Mouse (Mus musculus) colon, adult 2 months (tissue): ENCODE measurements around the gene Nptx1. TPM values are rescaled to one million over a fixed set of nuclear protein-coding genes. Genes with fewer than 3 reads are reported as not detected.

Experiments used
- polyA plus RNA-seq: library from polyadenylated mRNA; depleted of rRNA; stranded (reverse); fragments of >200 nt; gene quantifications from 2 replicates; pipeline ENCODE4 v1.2.3, GENCODE M21; 2012; rRNA removed

Nptx1 gene
- 0.72 and 0.92 TPM in 2 replicates for polyA plus RNA-seq

DNA sequence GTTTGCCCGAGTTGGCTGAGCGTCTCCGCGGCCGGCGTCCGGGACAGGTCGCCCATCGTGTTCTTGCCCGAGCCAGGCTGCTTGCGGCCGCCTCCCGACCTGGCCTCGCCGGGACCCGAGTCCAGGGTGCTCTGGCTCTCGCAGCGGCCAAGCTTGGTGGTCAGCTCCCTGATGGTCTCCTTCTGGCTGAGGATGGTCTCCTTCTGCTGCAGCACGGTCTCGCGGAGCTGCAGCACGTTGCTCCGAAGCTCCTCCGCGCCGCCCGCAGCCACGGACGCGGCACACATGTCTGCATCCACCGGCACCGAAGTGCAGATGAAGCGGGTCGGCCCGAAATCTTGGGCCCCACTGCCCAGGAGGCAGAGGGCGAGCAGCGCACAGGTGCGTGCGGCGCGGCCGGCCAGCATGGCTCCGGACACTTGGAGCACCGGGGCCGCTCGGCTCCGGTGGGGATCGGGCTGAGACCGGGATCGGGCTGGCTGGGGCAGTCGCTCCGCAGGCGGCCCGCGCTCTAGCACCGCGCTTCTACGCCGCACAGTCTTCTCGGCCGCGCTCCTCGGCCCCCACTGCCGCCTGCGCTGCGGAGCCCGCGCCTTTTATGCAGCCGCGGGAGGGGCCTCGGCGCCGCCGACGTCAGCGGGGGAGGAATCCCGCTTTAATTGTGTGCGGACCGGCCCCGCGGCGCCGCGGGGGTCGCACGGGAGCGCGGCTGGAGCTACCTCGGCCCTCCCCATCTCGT, at the start of gene Nptx1:
TSS of gene Nptx1 (minus strand) at position 571 of the 739 bp plus-strand sequence.

DNA sequence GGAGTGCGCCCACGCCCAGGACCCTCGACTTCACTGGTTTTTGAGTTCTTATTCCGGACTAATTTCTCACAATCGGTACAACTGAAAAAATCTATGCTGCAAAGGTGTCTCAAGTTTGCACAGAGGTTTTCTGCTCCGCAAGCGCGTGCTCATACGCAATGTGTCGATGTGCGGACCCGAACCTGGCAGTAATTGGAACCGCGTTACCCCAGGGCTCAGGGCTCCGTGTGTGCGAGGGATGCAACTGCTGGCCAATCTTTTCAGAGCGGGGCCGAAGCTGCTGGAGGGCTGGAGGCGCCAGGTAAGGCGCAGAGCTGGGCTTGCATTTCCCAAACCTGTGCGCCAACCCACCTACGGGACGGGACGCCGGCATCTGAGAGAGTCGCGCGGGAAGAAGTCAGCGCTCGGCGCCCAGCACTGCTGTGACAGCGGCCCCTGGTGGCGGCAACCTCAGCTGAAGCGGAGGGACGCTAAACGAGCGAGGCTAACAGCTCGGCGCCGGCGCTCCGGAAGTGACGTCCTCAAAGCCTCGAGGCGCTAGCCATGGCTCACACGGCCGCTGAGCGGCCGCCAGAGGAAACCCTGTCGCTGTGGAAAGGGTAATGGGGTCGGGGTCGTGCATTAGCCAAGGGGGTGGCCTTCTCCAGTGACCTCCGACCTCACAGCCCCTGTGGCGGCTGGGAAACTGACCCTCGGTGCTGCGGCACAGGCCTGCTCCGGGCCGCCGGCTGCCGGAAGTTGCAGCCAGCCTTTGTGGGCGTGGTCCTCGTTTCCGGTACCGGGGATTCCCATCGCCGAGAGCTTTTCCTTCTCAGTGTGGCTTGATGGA, 56.5 kb downstream of the Nptx1 start, which contains the start of gene Endov:
TSS of gene Endov (plus strand) at position 487 of the 829 bp plus-strand sequence.

Other genes starting within 250 kb of the Nptx1 start
- 94.1 and 108 TPM in 2 replicates for gene Eif4a3, start 247.7 kb downstream of the Nptx1 start, polyA plus RNA-seq
- 13.9 and 18.9 TPM in 2 replicates for gene Card14, start 240.0 kb downstream of the Nptx1 start, polyA plus RNA-seq
- gene Sgsh, start 192.2 kb downstream of the Nptx1 start, polyA plus RNA-seq: 35.1 and 36.8 TPM in 2 replicates
- 12.4 and 23.1 TPM in 2 replicates for gene Slc26a11, start 192.2 kb downstream of the Nptx1 start, polyA plus RNA-seq
- 12.6 and 14.5 TPM in 2 replicates for gene Rnf213, start 154.7 kb downstream of the Nptx1 start, polyA plus RNA-seq
- 17.4 and 21.4 TPM in 2 replicates for gene Endov, start 56.4 kb downstream of the Nptx1 start, polyA plus RNA-seq
- 26.4 and 27.1 TPM in 2 replicates for gene Rptor, start 55.2 kb upstream of the Nptx1 start, polyA plus RNA-seq